Mouse (Mus musculus) adrenal gland, postnatal 0 days (tissue): ENCODE results near the gene Il1a. TPM values are rescaled to one million over a fixed set of nuclear protein-coding genes. Genes with fewer than 3 reads are reported as not detected.

ENCODE experiments used
- polyA plus RNA-seq: library from polyadenylated mRNA; unstranded; fragments of >200 nt; fragmentation: Nextera tagmentation; extraction: Ambion mirVana; gene quantifications from 2 replicates; pipeline ENCODE4 v1.2.1, GENCODE M21; 2015

The Il1a gene
- polyA plus RNA-seq: 0.58 and 0.91 TPM in 2 replicates

DNA sequence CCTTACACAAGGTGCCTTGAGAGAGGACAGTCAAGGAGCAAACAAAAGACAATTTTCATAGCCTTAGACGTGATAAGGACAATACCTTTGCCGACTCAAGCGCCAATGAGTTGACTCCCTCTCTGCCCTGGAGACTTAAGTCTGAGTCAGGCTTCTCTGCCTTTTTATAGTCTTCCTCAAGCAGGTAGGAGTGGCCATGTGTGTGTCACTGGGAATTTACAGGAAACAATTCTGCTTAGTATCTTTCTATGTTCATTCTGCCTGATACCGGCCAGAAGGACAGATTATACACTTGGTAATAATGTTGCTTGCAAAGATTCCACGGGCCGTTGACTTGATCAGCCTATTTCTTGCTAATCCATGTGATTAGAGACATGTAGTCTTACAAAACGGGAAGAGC, at the start of gene Il1a:
TSS of gene Il1a (minus strand) at position 137 of the 400 bp plus-strand sequence.

DNA sequence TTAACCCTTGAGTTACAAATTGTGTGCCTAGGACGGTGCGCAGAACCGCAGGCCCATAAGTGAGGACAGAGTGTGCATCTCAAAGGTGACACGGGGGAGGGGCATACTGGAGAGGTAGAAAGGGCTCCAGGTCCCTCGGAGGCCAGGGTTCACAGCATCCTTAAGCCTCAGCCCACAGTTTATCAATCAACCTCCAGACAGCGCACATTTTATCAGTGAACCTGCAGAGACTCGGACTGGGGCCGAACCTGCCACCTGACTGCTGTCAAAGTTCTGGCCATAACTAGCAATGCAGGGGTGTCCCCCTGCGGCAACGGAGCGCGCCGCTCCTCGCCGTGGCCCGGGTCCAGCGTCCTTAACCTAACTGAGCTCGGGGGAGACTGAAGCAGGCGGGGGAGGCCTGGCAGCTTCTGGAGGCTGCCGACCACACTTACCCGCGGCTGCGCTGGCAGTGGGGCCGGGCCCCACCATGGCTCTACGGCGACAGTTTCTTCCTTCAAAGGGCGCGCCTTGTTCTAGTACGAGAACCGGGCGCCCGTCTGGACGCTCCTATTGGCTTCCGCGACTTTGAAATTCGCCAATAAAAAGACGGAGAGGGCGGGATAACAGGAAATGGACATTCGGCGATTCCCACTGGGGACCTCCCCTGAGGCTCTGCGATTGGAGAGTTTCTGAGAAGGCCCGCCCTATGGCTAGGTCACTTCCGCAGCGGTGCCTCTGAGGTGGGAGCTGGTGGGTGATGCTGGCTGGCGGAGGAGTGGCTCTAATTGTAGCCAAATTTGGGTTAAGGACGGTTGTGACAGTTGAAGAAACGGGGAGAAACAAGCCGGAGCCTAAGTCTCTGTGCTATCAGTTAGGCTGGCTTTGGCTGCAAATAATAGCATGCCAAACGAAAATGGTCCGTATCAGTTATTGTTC, 12.8 kb downstream of the Il1a start, which contains the start of gene Ckap2l:
TSS of gene Ckap2l (minus strand) at position 542 of the 918 bp plus-strand sequence.

Other genes with a start within 250 kb of the Il1a start
- 7.7 and 9.0 TPM in 2 replicates for gene Ttl, start 244.0 kb downstream of the Il1a start, polyA plus RNA-seq
- 4.9 and 7.7 TPM in 2 replicates for gene Polr1b, start 209.0 kb downstream of the Il1a start, polyA plus RNA-seq
- 23.9 and 36.6 TPM in 2 replicates for gene Chchd5, start 180.3 kb downstream of the Il1a start, polyA plus RNA-seq
- 7.8 and 9.9 TPM in 2 replicates for gene Slc20a1, start 111.2 kb downstream of the Il1a start, polyA plus RNA-seq
- gene Ckap2l, start 12.8 kb downstream of the Il1a start, polyA plus RNA-seq: 12.5 and 12.9 TPM in 2 replicates
- gene Il1b, start 61.2 kb upstream of the Il1a start, polyA plus RNA-seq: 1.2 and 1.3 TPM in 2 replicates
- gene F830045P16Rik, start 226.6 kb upstream of the Il1a start, polyA plus RNA-seq: not detected in 2 replicates